9 mouse cellular contexts compared by ENCODE assay signal in genomic region chr5:74315471-74316245, GRCm38 (mm10).
A peak's percentile ranks its signal among the peaks of the same experiment; 100 is the strongest.
DNase-seq lines count a peak whose midpoint lies in the region; ATAC-seq and TF ChIP-seq lines count a peak whose summit lies in the region.
"Had no signal": no experiment of that assay in that cellular context is flagged by ENCODE, and none has a peak within 500 bp of the region (broad histone marks: within the 10 kb centered on the region; RNA-seq: fewer than 3 reads in every experiment).

No protein-coding gene starts in this region.

- intact Hi-C loops in heart, adult 2 months (cut with DNase I), result loop anchor here (5.0 to 10.0 kb wide), 3 partner anchors 57 to 479 kb away; partner anchors contain the start of gene Lnx1

- 52% methylated on average over 12 of the region's 12 CpGs for WGBS in heart, adult 2 months
- whole genome bisulfite sequencing in heart, embryonic 12.5 days, result 71% methylated on average over 12 of the region's 12 CpGs
- 51% methylated on average over 12 of the region's 12 CpGs for WGBS in embryonic facial prominence, embryonic 13.5 days
- WGBS in kidney, adult 2 months, result 43% methylated on average over 12 of the region's 12 CpGs
- 75% methylated on average over 12 of the region's 12 CpGs for WGBS in midbrain, embryonic 10.5 days
- WGBS in intestine, embryonic 15.5 days, result 38% methylated on average over 12 of the region's 12 CpGs

- peak; percentile 10 for TF ChIP-seq CTCF in heart, adult 2 months (IDR thresholded peaks at IDR 0.05)
- no peak for TF ChIP-seq CTCF in kidney, adult 2 months (conservative IDR thresholded peaks at IDR 0.05; ENCODE audit: insufficient read depth, insufficient read length, low read depth, low read length)

- no peaks in the 10 kb centered on the region for H3K36me3 ChIP-seq in heart, adult 2 months (ENCODE audit: control insufficient read depth, insufficient read depth, low read length)
- H3K36me3 ChIP-seq in heart, embryonic 12.5 days, result no peaks in the 10 kb centered on the region
- no peaks in the 10 kb centered on the region for H3K36me3 ChIP-seq in embryonic facial prominence, embryonic 13.5 days
- no peaks in the 10 kb centered on the region for H3K36me3 ChIP-seq in kidney, adult 2 months (ENCODE audit: control insufficient read depth, insufficient read depth, low read length)
- H3K36me3 ChIP-seq in midbrain, embryonic 10.5 days, result no peaks in the 10 kb centered on the region
- H3K36me3 ChIP-seq in intestine, embryonic 15.5 days, result no peaks in the 10 kb centered on the region
- H3K36me3 ChIP-seq: lung, embryonic 15.5 days had no signal

- H3K4me3 ChIP-seq in heart, adult 2 months, result no peak overlapping the region
- no peak overlapping the region for H3K4me3 ChIP-seq in heart, embryonic 12.5 days
- H3K4me3 ChIP-seq in embryonic facial prominence, embryonic 13.5 days, result no peak overlapping the region
- no peak overlapping the region for H3K4me3 ChIP-seq in kidney, adult 2 months (ENCODE audit: insufficient read depth, low read depth, low read length)
- H3K4me3 ChIP-seq in midbrain, embryonic 10.5 days, result no peak overlapping the region
- no peak overlapping the region for H3K4me3 ChIP-seq in intestine, embryonic 15.5 days (replicated peaks)
- H3K4me3 ChIP-seq: lung, embryonic 15.5 days had no signal

- H3K4me2 ChIP-seq in heart, embryonic 12.5 days, result no peak overlapping the region
- H3K4me2 ChIP-seq in embryonic facial prominence, embryonic 13.5 days, result no peak overlapping the region
- H3K4me2 ChIP-seq in intestine, embryonic 15.5 days (replicated peaks), result no peak overlapping the region
- H3K4me2 ChIP-seq: lung, embryonic 15.5 days had no signal

- no peaks in the 10 kb centered on the region for H3K27me3 ChIP-seq in heart, adult 2 months (ENCODE audit: control insufficient read depth, insufficient read depth, low read length)
- no peaks in the 10 kb centered on the region for H3K27me3 ChIP-seq in heart, embryonic 12.5 days (replicated peaks)
- peaks cover 4% of the 10 kb centered on the region; the same call in 1 of the 2 replicates for H3K27me3 ChIP-seq in embryonic facial prominence, embryonic 13.5 days
- no peaks in the 10 kb centered on the region for H3K27me3 ChIP-seq in kidney, adult 2 months (replicated peaks; ENCODE audit: control insufficient read depth, insufficient read depth, low read length)
- H3K27me3 ChIP-seq in midbrain, embryonic 10.5 days (ENCODE audit: low read depth, poor library complexity, severe bottlenecking), result peaks cover 22% of the 10 kb centered on the region
- no peaks in the 10 kb centered on the region; the same call in 1 of the 2 replicates for H3K27me3 ChIP-seq in intestine, embryonic 15.5 days (replicated peaks)
- H3K27me3 ChIP-seq: lung, embryonic 15.5 days had no signal

- no peaks in the 10 kb centered on the region for H3K79me2 ChIP-seq in heart, adult 2 months (replicated peaks; ENCODE audit: control insufficient read depth, insufficient read depth, low read length)

- H3K9ac ChIP-seq in heart, adult 2 months (ENCODE audit: low read depth, low read length), result no peak overlapping the region
- H3K9ac ChIP-seq in heart, embryonic 12.5 days, result no peak overlapping the region
- 0 out of 2 replicates have a peak overlapping the region, but pooled peaks have one; percentile 3 for H3K9ac ChIP-seq in embryonic facial prominence, embryonic 13.5 days
- H3K9ac ChIP-seq in intestine, embryonic 15.5 days, result no peak overlapping the region
- H3K9ac ChIP-seq: lung, embryonic 15.5 days had no signal

- no peak for TF ChIP-seq POLR2A in heart, adult 2 months (IDR thresholded peaks at IDR 0.05; ENCODE audit: insufficient read depth, low read depth, low read length)
- no peak for TF ChIP-seq POLR2A in kidney, adult 2 months (IDR thresholded peaks at IDR 0.05; ENCODE audit: low read depth, low read length)

- ATAC-seq in heart, embryonic 12.5 days (ENCODE audit: insufficient number of reproducible peaks, low FRiP score), result no peak
- no peak for ATAC-seq in embryonic facial prominence, embryonic 13.5 days (ENCODE audit: insufficient number of reproducible peaks, insufficient read depth, low FRiP score, low TSS enrichment, low read depth)
- ATAC-seq in intestine, embryonic 15.5 days, result no peak

- H3K9me3 ChIP-seq in heart, embryonic 12.5 days (replicated peaks), result no peaks in the 10 kb centered on the region
- no peaks in the 10 kb centered on the region for H3K9me3 ChIP-seq in embryonic facial prominence, embryonic 13.5 days
- no peaks in the 10 kb centered on the region for H3K9me3 ChIP-seq in midbrain, embryonic 10.5 days (replicated peaks)
- no peaks in the 10 kb centered on the region for H3K9me3 ChIP-seq in intestine, embryonic 15.5 days
- H3K9me3 ChIP-seq: lung, embryonic 15.5 days had no signal

- peaks cover 11% of the 10 kb centered on the region for H3K4me1 ChIP-seq in heart, adult 2 months (ENCODE audit: control insufficient read depth, insufficient read depth, low read length)
- peaks cover 13% of the 10 kb centered on the region for H3K4me1 ChIP-seq in heart, embryonic 12.5 days (replicated peaks)
- peaks cover 28% of the 10 kb centered on the region for H3K4me1 ChIP-seq in embryonic facial prominence, embryonic 13.5 days
- H3K4me1 ChIP-seq in kidney, adult 2 months (ENCODE audit: control insufficient read depth, insufficient read depth, low read length), result no peaks in the 10 kb centered on the region
- H3K4me1 ChIP-seq in midbrain, embryonic 10.5 days, result peaks cover 48% of the 10 kb centered on the region
- no peaks in the 10 kb centered on the region for H3K4me1 ChIP-seq in intestine, embryonic 15.5 days (replicated peaks)
- H3K4me1 ChIP-seq: lung, embryonic 15.5 days had no signal

- peak; percentile 50 to 64 for DNase-seq in heart, adult 2 months
- DNase-seq in kidney, adult 2 months, result peak; percentile 49
- DNase-seq in mesoderm, embryonic 11.5 days (ENCODE audit: low read depth, low spot score), result peak; percentile 45
- DNase-seq in midbrain, embryonic 10.5 days (ENCODE audit: low spot score), result no peak
- DNase-seq in thymus, postnatal 25 days, result no peak

- TF ChIP-seq EP300 in heart, adult 2 months (IDR thresholded peaks at IDR 0.05; ENCODE audit: insufficient read depth, low read depth, low read length), result no peak

- peak overlapping the region; percentile 26; the same call in 1 of the 2 replicates for H3K27ac ChIP-seq in heart, adult 2 months
- no peak overlapping the region for H3K27ac ChIP-seq in heart, embryonic 12.5 days (ENCODE audit: poor library complexity, severe bottlenecking)
- H3K27ac ChIP-seq in embryonic facial prominence, embryonic 13.5 days, result no peak overlapping the region
- H3K27ac ChIP-seq in kidney, adult 2 months (ENCODE audit: insufficient read depth, low read depth, low read length), result peak overlapping the region; percentile 26; the same call in 1 of the 2 replicates
- no peak overlapping the region for H3K27ac ChIP-seq in midbrain, embryonic 10.5 days (replicated peaks)
- H3K27ac ChIP-seq in intestine, embryonic 15.5 days, result no peak overlapping the region
- H3K27ac ChIP-seq: lung, embryonic 15.5 days had no signal

Comparison
In these comparisons a context has a peak if more than half of its experiments do, and no peak if none do; other contexts are left out.
1. H3K27ac ChIP-seq: peak in heart, adult 2 months (single experiment) and kidney, adult 2 months (single experiment); none in heart, embryonic 12.5 days (single experiment), embryonic facial prominence, embryonic 13.5 days (single experiment), midbrain, embryonic 10.5 days (single experiment) and intestine, embryonic 15.5 days (single experiment).
2. DNase-seq: peak in heart, adult 2 months (2 of 2), kidney, adult 2 months (single experiment) and mesoderm, embryonic 11.5 days (single experiment); none in midbrain, embryonic 10.5 days (single experiment) and thymus, postnatal 25 days (single experiment).